Mouse (Mus musculus): ENCODE data around the gene Sstr4.

DNA sequence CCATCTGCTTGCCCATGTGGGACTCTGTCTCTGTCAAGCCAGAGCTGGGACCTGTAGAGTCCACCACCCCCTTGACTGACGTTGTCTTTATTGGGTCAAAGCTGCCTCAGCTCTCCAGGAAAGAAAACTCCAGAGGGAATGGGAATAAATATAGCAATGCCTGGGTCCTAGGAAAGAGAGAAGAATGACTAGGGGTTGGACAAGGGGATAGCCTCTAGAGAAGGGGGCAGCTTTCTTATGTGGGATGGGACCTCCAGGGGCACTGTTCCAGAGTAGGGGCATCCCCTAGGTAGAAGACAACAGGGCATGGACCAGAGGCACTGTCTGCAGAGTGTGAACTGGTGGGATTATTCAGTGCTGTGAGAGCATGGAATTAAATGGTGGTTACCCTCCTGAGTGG, 14.7 kb downstream of the Sstr4 start:
- TF ChIP-seq CTCF (conservative IDR thresholded peaks at IDR 0.05; ENCODE audit: insufficient read depth, insufficient read length, low read depth, low read length): no peak
- TF ChIP-seq POLR2A (IDR thresholded peaks at IDR 0.05; ENCODE audit: low read depth, low read length): no peak

Data from kidney, adult 2 months (tissue).